Mouse (Mus musculus) lung, postnatal 0 days (tissue): Measurements from ENCODE around the gene Bri3.

Experiments used
- CTCF ChIP-seq: IDR thresholded peaks from 2 replicates; pipeline ENCODE4 v1.5.1; 2016; ENCODE audit warnings: antibody characterized with exemption, mild to moderate bottlenecking
- EP300 ChIP-seq: IDR thresholded peaks from 2 replicates; pipeline ENCODE4 v1.6.1; 2016; ENCODE audit warnings: antibody characterized with exemption, mild to moderate bottlenecking, control low read depth

DNA sequence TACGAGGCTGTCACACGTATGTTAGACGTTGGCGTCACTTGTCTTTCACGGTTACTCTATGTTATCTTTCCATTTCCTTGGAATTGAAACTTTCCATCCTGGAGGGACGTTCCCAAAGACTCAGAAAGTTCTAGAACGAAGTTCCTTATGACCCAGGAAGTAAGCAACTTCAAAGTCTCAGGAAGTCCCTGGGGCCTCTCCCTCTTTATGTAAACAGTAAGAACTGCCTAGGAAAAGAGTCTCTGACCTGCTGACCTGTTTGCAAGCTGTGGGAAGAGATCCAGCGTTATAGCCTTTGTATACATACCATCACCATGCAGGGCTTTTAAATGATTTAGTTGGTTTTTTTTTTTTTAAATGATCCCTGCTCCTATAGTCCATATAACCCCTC is 203.0 kb downstream of the Bri3 start:
- TF ChIP-seq CTCF (no peak), EP300 (no peak)
